Mouse (Mus musculus) embryonic facial prominence, embryonic 13.5 days (tissue): ENCODE data around the gene Tnfsf10. TPM values are rescaled to one million over a fixed set of nuclear protein-coding genes. Genes with fewer than 3 reads are reported as not detected.
A peak's percentile ranks its signal among the peaks of the same experiment; 100 is the strongest.

Experiments
- ATAC-seq: fragments of 200-750 bp; cut with Nextera tagmentation; 2 replicates; pipeline ENCODE4 v1.8.0; 2017; ENCODE audit warnings: low read depth; ENCODE audit not compliant: insufficient number of reproducible peaks, insufficient read depth, low FRiP score, low TSS enrichment
- H3K27ac ChIP-seq: fragments of 300-500 bp; sonication (generic); 2 replicates; pipeline ENCODE4 v1.5.1; 2015; ENCODE audit warnings: moderate library complexity, mild to moderate bottlenecking, inconsistent platforms
- H3K27me3 ChIP-seq: fragments of 300-500 bp; sonication (generic); 2 replicates; pipeline ENCODE4 v1.6.1; 2015; ENCODE audit warnings: mild to moderate bottlenecking, inconsistent platforms
- H3K36me3 ChIP-seq: fragments of 300-500 bp; sonication (generic); 2 replicates; pipeline ENCODE4 v1.6.1; 2015; ENCODE audit warnings: mild to moderate bottlenecking, inconsistent platforms
- H3K4me1 ChIP-seq: fragments of 300-500 bp; sonication (generic); 2 replicates; pipeline ENCODE4 v1.6.1; 2015; ENCODE audit warnings: inconsistent platforms
- H3K4me2 ChIP-seq: fragments of 300-500 bp; sonication (generic); 2 replicates; pipeline ENCODE4 v1.6.1; 2015; ENCODE audit warnings: moderate library complexity, mild to moderate bottlenecking, inconsistent platforms
- H3K4me3 ChIP-seq: fragments of 300-500 bp; sonication (generic); 2 replicates; pipeline ENCODE4 v1.5.1; 2015; ENCODE audit warnings: mild to moderate bottlenecking, inconsistent platforms
- H3K9ac ChIP-seq: fragments of 300-500 bp; sonication (generic); 2 replicates; pipeline ENCODE4 v1.6.1; 2015; ENCODE audit warnings: mild to moderate bottlenecking, inconsistent platforms
- H3K9me3 ChIP-seq: fragments of 300-500 bp; sonication (generic); 2 replicates; pipeline ENCODE4 v1.6.1; 2016; ENCODE audit warnings: inconsistent platforms
- WGBS: fragments of 180-500 bp; shearing (Covaris S2); methylation state at CpG from one replicate; pipeline ENCODE4 v1.1.7; 2015; ENCODE audit warnings: mixed read lengths; 5-methylcytosine and 5-hydroxymethylcytosine counted together
- polyA plus RNA-seq: library from polyadenylated mRNA; unstranded; fragments of >200 nt; fragmentation: Nextera tagmentation; extraction: Ambion mirVana; gene quantifications from 2 replicates; pipeline ENCODE4 v1.2.1, GENCODE M21; 2015

Gene Tnfsf10
- polyA plus RNA-seq, 1 experiment from 2014 or later = 0.08 TPM

DNA sequence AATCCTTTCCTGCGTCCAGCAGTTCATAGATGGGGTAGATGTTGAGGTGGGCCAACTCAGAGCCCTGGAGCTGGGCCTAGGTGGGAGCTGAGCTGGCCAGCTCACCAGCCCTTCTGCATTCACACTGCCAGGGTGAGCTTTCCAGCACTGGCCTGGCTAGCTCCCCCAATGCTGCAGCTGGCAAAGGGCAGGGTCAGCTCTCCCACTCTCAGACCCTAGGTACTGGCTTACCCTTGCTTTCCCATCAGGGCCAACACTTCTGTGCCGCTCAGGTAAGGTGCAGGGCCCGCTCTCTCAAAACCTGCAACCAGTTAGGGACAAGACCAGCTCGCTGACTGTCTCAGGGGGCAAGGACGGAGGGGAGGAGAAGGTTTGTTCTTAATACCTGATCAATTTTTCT is 23.9 kb downstream of the Tnfsf10 start:
- no peak for ATAC-seq
- H3K9me3 ChIP-seq = no peaks in the 10 kb centered on the region
- H3K27ac ChIP-seq = no peak overlapping the region
- H3K9ac ChIP-seq = no peak overlapping the region
- H3K4me1 ChIP-seq = no peaks in the 10 kb centered on the region
- H3K27me3 ChIP-seq = no peaks in the 10 kb centered on the region
- H3K4me3 ChIP-seq = no peak overlapping the region
- WGBS = 90% methylated on average over 5 of the region's 5 CpGs
- H3K36me3 ChIP-seq = no peaks in the 10 kb centered on the region
- H3K4me2 ChIP-seq = no peak overlapping the region

GRCm38 (mm10) chr3:27342462-27342861 is 25.6 kb downstream of the Tnfsf10 start:
- Histone ChIP-seq H3K27me3 (no peaks in the 10 kb centered on the region), H3K9ac (no peak overlapping the region), H3K4me1 (no peaks in the 10 kb centered on the region), H3K4me3 (no peak overlapping the region), H3K36me3 (no peaks in the 10 kb centered on the region), H3K4me2 (no peak overlapping the region), H3K9me3 (no peaks in the 10 kb centered on the region), H3K27ac (no peak overlapping the region)
- no peak for ATAC-seq
- WGBS = 55% methylated on average over 6 of the region's 6 CpGs

- H3K4me1 ChIP-seq = no peaks in the 10 kb centered on the region
- H3K9ac ChIP-seq = no peak overlapping the region
- no peaks in the 10 kb centered on the region for H3K36me3 ChIP-seq
- H3K27me3 ChIP-seq = no peaks in the 10 kb centered on the region
- no peak for ATAC-seq
- no peaks in the 10 kb centered on the region for H3K9me3 ChIP-seq
- WGBS = 49% methylated on average over 6 of the region's 6 CpGs
- H3K4me2 ChIP-seq = no peak overlapping the region
- H3K27ac ChIP-seq = no peak overlapping the region
- H3K4me3 ChIP-seq = no peak overlapping the region
Observed at GRCm38 (mm10) chr3:27345526-27345925, 28.7 kb downstream of the Tnfsf10 start.

- no peaks in the 10 kb centered on the region for H3K4me1 ChIP-seq
- H3K4me3 ChIP-seq = no peak overlapping the region
- H3K4me2 ChIP-seq = no peak overlapping the region
- H3K9ac ChIP-seq = no peak overlapping the region
- H3K36me3 ChIP-seq = no peaks in the 10 kb centered on the region
- no peaks in the 10 kb centered on the region for H3K9me3 ChIP-seq
- no peaks in the 10 kb centered on the region for H3K27me3 ChIP-seq
- 67% methylated on average over 5 of the region's 5 CpGs for WGBS
- no peak overlapping the region for H3K27ac ChIP-seq
- no peak for ATAC-seq
Observed at GRCm38 (mm10) chr3:27348462-27348861, 31.6 kb downstream of the Tnfsf10 start.

DNA sequence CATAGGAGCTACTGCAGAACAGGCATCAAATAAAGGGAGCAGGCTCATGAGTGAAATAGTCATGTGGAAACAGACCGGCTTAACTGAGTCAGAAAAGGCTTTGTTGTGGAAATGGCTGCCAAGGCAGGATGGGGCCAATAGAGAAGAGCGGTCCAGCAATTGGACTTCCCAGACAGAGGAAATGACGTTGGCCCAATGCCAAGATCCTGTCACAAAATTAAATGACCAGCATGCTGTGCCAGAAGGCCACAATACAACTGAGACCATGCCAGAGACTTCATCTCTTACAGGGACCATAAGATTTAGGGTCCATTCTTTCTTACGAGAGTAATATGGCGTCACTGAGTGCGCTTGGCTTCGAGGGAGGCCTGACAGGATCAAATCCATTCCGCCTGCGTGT is 34.3 kb downstream of the Tnfsf10 start:
- ATAC-seq = no peak
- no peaks in the 10 kb centered on the region for H3K27me3 ChIP-seq
- H3K27ac ChIP-seq = no peak overlapping the region
- no peaks in the 10 kb centered on the region for H3K9me3 ChIP-seq
- H3K36me3 ChIP-seq = no peaks in the 10 kb centered on the region
- H3K4me2 ChIP-seq = no peak overlapping the region
- H3K4me1 ChIP-seq = no peaks in the 10 kb centered on the region
- H3K4me3 ChIP-seq = no peak overlapping the region
- WGBS = 85% methylated on average over 9 of the region's 9 CpGs
- no peak overlapping the region for H3K9ac ChIP-seq

DNA sequence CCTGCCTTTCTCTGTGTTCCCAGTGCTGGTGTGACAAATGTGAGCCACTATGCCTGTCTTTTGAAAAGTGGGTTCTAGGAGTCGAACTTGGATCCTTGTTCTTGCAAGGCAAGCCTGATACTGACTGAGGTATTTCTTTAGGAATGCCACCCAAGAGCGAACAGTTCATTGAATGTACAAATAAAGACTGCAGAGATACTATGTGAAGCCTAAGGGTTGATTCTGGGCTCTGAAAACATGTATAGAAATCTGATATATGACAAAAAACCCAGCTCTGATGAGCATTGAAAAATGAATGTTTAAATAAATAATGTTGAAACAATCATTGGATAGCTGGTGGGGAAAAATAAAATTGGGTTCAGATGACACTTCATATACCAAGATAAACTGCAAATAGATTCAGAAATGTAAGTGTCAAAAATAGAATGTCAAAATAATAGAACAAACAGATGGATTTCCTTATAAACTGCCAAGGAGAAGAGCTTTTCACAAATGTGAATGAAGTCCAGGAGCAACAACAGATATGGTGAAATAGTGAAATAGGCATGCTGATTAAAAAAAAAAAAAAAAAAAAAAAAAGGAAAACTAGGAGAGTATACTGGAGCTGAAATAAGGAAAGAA is 42.4 kb downstream of the Tnfsf10 start:
- Histone ChIP-seq H3K9ac (no peak overlapping the region), H3K36me3 (no peaks in the 10 kb centered on the region), H3K9me3 (no peaks in the 10 kb centered on the region), H3K27me3 (no peaks in the 10 kb centered on the region), H3K4me3 (no peak overlapping the region), H3K4me2 (no peak overlapping the region), H3K27ac (no peak overlapping the region), H3K4me1 (no peaks in the 10 kb centered on the region)
- 83% methylated on average over 2 of the region's 2 CpGs for WGBS
- no peak for ATAC-seq

- no peaks in the 10 kb centered on the region for H3K36me3 ChIP-seq
- no peak overlapping the region for H3K4me3 ChIP-seq
- H3K27ac ChIP-seq = no peak overlapping the region
- no peak overlapping the region for H3K9ac ChIP-seq
- H3K4me1 ChIP-seq = peaks cover 8% of the 10 kb centered on the region
- 4% methylated on average over 10 of the region's 10 CpGs for WGBS
- H3K4me2 ChIP-seq = no peak overlapping the region
- ATAC-seq = no peak
- peaks cover 68% of the 10 kb centered on the region for H3K27me3 ChIP-seq
- H3K9me3 ChIP-seq = no peaks in the 10 kb centered on the region
Observed at GRCm38 (mm10) chr3:27370125-27370524, 53.3 kb downstream of the Tnfsf10 start.

GRCm38 (mm10) chr3:27370582-27371275 is 53.9 kb downstream of the Tnfsf10 start:
- WGBS = 2% methylated on average over 20 of the region's 20 CpGs
- H3K4me2 ChIP-seq = peak overlapping the region; percentile 54; the same call in 1 of the 2 replicates
- no peaks in the 10 kb centered on the region for H3K9me3 ChIP-seq
- no peaks in the 10 kb centered on the region for H3K36me3 ChIP-seq
- H3K4me1 ChIP-seq = peaks cover 8% of the 10 kb centered on the region
- 0 out of 2 replicates have a peak overlapping the region, but pooled peaks have one; percentile 31 for H3K4me3 ChIP-seq
- no peak for ATAC-seq
- H3K27me3 ChIP-seq = peaks cover 68% of the 10 kb centered on the region
- H3K27ac ChIP-seq = no peak overlapping the region
- no peak overlapping the region for H3K9ac ChIP-seq

DNA sequence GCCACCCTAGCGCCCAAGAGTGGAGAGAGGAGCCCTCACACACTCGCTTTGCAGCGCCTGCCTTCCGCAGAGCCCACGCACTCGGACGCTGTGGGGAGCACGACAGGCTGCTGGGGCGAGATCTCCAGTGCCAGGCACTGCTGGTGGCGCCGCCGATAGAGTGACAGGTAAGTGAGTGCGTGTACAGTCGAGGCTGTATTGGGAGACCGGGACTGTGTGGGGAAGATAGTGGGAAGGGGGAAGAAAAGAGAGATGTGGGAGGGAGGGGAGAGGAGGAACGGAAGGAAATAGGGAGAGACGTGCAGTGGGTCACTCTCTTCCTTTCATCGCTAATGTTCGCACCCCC is 54.4 kb downstream of the Tnfsf10 start, which contains the start of gene Ghsr:
Ghsr (plus strand) TSS at position 76 of the 346 bp plus-strand sequence.
- peak within 1 kb of the TSS; percentile 31 for H3K4me3 ChIP-seq
- H3K27ac ChIP-seq = no peak within 1 kb of the TSS
- no peaks in the 10 kb centered on the region for H3K9me3 ChIP-seq
- WGBS = 2% methylated on average over 19 of the region's 19 CpGs
- peak within 1 kb of the TSS; percentile 54 for H3K4me2 ChIP-seq
- H3K9ac ChIP-seq = no peak within 1 kb of the TSS
- H3K36me3 ChIP-seq = no peaks in the 10 kb centered on the region
- ATAC-seq = 0 out of 2 replicates have a peak, but pooled peaks have one; percentile 26
- peaks cover 68% of the 10 kb centered on the region for H3K27me3 ChIP-seq
- peaks cover 8% of the 10 kb centered on the region for H3K4me1 ChIP-seq

DNA sequence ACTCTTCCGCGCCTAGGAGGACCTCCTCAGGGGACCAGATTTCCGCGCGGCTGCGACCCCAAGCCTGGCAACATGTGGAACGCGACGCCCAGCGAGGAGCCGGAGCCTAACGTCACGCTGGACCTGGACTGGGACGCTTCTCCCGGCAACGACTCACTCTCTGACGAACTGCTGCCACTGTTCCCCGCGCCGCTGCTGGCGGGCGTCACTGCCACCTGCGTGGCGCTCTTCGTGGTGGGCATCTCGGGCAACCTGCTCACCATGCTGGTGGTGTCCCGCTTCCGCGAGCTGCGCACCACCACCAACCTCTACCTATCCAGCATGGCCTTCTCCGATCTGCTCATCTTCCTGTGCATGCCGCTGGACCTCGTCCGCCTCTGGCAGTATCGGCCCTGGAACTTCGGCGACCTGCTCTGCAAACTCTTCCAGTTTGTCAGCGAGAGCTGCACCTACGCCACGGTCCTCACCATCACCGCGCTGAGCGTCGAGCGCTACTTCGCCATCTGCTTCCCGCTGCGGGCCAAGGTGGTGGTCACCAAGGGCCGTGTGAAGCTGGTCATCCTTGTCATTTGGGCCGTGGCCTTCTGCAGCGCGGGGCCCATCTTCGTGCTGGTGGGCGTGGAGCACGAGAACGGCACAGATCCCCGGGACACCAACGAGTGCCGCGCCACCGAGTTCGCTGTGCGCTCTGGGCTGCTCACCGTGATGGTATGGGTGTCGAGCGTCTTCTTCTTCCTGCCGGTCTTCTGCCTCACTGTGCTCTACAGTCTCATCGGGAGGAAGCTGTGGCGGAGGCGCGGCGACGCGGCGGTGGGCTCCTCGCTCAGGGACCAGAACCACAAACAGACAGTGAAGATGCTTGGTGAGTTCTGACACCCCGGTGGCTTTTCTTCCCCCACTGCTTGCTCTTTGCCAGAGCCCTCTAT is 55.2 kb downstream of the Tnfsf10 start:
- Histone ChIP-seq H3K4me2 (peak overlapping the region; percentile 54), H3K36me3 (no peaks in the 10 kb centered on the region), H3K4me3 (peak overlapping the region; percentile 31), H3K9ac (no peak overlapping the region), H3K27ac (no peak overlapping the region), H3K9me3 (no peaks in the 10 kb centered on the region), H3K4me1 (peaks cover 8% of the 10 kb centered on the region), H3K27me3 (peaks cover 68% of the 10 kb centered on the region)
- under 1% methylated on average over 77 of the region's 77 CpGs for WGBS
- 0 out of 2 replicates have a peak, but pooled peaks have one; percentile 48 for ATAC-seq

GRCm38 (mm10) chr3:27374396-27374795 is 57.6 kb downstream of the Tnfsf10 start:
- H3K4me2 ChIP-seq = no peak overlapping the region
- H3K27me3 ChIP-seq = peaks cover 62% of the 10 kb centered on the region
- no peaks in the 10 kb centered on the region for H3K36me3 ChIP-seq
- H3K4me3 ChIP-seq = no peak overlapping the region
- WGBS = 54% methylated on average over 9 of the region's 9 CpGs
- no peak overlapping the region for H3K9ac ChIP-seq
- no peak overlapping the region for H3K27ac ChIP-seq
- no peaks in the 10 kb centered on the region for H3K9me3 ChIP-seq
- no peak for ATAC-seq
- peaks cover 8% of the 10 kb centered on the region for H3K4me1 ChIP-seq
